Mouse (Mus musculus): ENCODE data around the gene Olfr479.

GRCm38 (mm10) chr7:108097486-108097885 is 47.0 kb downstream of the Olfr479 start, which contains the start of gene Olfr482:
- TF ChIP-seq CTCF (IDR thresholded peaks at IDR 0.05; ENCODE audit: low read depth) (no peak), EP300 (IDR thresholded peaks at IDR 0.05; ENCODE audit: low read depth) (no peak)

All from liver, postnatal 0 days (tissue).